Mouse (Mus musculus): ENCODE measurements around the gene Gm12845. TPM values are rescaled to one million over a fixed set of nuclear protein-coding genes. Genes with fewer than 3 reads are reported as not detected.

Gm12845 gene
- polyA plus RNA-seq (2017; shearing (Covaris generic)) = not detected

GRCm38 (mm10) chr4:117724112-117724511 lies at the start of gene Gm12845:
Gene Gm12845 (plus strand): TSS chr4:117724412.

GRCm38 (mm10) chr4:117681931-117682461 lies 42.2 kb upstream of the Gm12845 start, which contains the start of gene Dmap1:
Gene Dmap1 (minus strand): TSS chr4:117682273.

GRCm38 (mm10) chr4:117765416-117765815 lies 41.2 kb downstream of the Gm12845 start, which contains the start of gene Klf17:
Gene Klf17 (minus strand): TSS chr4:117765648.

Other genes starting within 250 kb of the Gm12845 start
- gene Rnf220, start 227.4 kb upstream of the Gm12845 start, polyA plus RNA-seq (2017; shearing (Covaris generic)) = 16.9 TPM
- gene Eri3, start 174.0 kb upstream of the Gm12845 start, polyA plus RNA-seq (2017; shearing (Covaris generic)) = 42.0 TPM
- gene Dmap1, start 42.1 kb upstream of the Gm12845 start, polyA plus RNA-seq (2017; shearing (Covaris generic)) = 52.7 TPM
- gene Klf17, start 41.2 kb downstream of the Gm12845 start, polyA plus RNA-seq (2017; shearing (Covaris generic)) = not detected
- gene Slc6a9, start 110.1 kb downstream of the Gm12845 start, polyA plus RNA-seq (2017; shearing (Covaris generic)) = 0.77 TPM
- not detected for gene Ccdc24, start 148.1 kb downstream of the Gm12845 start, polyA plus RNA-seq (2017; shearing (Covaris generic))
- not detected for gene B4galt2, start 159.1 kb downstream of the Gm12845 start, polyA plus RNA-seq (2017; shearing (Covaris generic))
- gene Atp6v0b, start 162.9 kb downstream of the Gm12845 start, polyA plus RNA-seq (2017; shearing (Covaris generic)) = 142 TPM
- 45.5 TPM for gene Dph2, start 167.6 kb downstream of the Gm12845 start, polyA plus RNA-seq (2017; shearing (Covaris generic))
- gene Ipo13, start 190.6 kb downstream of the Gm12845 start, polyA plus RNA-seq (2017; shearing (Covaris generic)) = 39.5 TPM
- gene Artn, start 205.4 kb downstream of the Gm12845 start, polyA plus RNA-seq (2017; shearing (Covaris generic)) = not detected